Mouse (Mus musculus) mesoderm, embryonic 11.5 days (tissue): ENCODE results near the gene Mmp11.

Experiments
- DNase-seq: peaks from one replicate; pipeline ENCODE4 v3.0.0-alpha.2; 2012; ENCODE audit warnings: low read depth, low spot score

Gene Mmp11

DNA sequence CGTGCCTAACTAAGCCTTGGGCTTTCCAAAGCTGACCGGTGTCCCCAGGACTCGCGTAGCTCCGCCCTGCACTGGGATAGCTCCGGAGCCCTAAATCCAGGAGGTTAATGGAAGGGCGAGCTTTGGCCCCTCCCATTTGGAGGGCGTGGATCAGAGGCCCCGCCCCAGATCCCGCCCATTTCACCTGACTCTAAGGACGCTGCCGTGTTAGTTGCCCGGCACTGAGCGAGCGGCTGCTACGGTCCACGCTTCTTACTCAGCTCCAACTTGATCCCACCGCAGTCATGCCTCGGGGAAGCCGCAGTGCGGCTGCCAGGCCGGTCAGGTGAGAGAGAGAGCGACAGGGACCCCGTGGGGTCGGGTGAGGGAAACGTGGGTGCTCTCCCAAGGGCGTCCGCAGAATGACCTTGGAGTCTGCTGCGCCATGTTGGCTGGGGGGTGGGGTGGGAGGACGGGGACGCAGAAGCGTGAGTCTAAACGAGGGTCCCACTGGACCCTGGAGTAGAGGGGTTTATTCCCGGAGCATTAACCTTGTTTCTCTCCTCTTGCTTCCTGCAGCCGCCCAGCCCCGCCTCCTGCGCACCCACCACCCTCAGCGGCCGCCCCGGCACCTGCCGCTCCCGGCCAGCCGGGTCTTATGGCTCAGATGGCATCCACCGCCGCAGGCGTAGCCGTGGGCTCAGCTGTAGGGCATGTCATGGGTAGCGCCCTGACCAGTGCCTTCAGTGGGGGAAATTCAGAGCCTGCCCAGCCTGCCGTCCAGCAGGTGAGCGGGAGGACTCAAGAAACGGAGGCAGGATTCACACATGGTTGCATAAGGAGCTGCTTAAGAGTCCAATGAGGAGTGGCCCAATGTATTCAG is at the start of gene Mmp11:
Gene Mmp11 (minus strand): TSS at position 817 of the 862 bp plus-strand sequence.
- DNase-seq, result peak; percentile 84

DNA sequence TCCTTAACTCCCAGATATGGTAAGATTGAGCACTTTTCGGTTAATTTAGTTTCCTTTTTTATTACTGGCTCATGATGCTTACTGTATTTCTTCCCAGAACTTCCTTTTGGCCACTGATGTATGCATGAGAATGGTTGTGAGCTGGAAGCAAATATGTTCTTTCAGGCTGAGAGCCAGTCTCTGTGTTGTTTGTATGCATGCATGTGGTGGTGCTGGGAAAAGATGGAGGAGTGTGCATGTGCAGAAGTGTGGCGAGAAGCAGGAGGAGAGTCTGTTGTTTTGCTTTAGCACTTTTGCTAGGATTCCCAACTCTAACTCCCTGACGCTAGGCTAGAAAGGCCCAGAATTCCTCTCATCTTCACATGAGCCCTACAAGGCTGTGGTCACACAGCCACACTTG is 43.1 kb upstream of the Mmp11 start:
- no peak for DNase-seq

DNA sequence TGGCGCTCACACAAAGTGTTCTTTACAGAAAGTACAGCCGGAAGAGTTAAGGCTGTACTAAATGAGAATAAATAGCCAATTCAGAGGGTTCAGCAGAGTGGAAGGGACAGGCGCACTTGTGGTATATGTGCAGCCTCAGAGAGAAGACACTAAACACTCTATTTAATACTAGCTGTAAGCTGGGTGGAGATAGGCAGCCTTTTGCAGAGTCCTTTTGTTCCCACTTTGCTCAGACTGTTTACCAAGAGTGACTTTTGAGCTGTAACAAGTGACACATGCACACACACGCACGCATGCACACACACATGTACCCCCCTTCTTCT is 42.5 kb upstream of the Mmp11 start:
- no peak for DNase-seq

DNA sequence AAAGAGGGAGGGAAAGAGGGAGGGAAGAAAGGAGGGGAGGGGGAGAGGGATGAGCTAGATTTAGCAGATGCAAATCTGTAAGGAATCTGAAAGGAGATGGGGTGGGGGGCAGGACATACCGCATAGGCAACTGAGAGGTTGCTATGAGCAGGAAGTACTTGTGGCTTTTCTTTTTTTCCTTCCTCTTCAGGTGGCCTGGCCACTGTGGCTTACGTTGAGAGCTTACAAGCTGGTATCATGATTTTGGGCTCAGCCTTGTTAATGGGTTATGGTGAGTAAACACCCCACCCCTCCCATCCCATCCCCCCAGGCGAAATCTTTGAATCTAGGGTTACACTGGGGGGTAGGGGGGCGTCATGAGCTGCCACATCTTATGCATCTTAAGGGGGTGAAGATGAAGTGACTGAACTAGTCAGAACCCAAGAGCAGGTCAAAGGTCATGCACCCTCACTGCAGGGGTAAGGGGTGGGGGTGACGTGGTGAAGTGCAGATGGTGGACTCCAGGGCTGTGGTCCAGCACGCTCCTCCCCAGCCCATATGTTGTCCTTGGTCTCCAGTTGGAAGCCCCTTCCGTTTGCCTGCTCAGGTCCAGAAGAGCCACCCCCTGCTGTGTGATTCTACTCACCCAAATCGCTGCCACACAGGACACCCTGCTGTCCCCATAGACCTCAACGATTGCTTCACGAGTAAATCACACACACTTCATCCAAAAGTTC is 42.0 kb upstream of the Mmp11 start:
- no peak for DNase-seq

DNA sequence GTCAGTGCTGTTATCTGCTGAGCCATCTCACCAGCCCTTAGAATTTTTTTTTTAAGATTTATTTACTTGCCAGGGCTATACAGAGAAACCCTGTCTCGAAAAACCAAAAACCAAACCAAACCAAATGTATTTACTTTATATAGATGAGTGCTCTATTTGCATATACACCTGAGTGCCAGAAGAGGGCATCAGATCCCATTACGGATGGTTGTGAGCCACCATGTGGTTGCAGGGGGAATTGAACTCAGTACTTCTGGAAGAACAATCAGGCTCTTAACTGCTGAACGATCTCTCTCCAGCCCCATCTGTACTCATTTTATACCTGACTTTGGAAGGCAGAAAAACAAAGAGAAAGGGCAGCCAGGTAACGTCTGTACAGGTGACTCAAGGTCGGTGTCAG is 38.9 kb upstream of the Mmp11 start:
- peak; percentile 29 for DNase-seq

DNA sequence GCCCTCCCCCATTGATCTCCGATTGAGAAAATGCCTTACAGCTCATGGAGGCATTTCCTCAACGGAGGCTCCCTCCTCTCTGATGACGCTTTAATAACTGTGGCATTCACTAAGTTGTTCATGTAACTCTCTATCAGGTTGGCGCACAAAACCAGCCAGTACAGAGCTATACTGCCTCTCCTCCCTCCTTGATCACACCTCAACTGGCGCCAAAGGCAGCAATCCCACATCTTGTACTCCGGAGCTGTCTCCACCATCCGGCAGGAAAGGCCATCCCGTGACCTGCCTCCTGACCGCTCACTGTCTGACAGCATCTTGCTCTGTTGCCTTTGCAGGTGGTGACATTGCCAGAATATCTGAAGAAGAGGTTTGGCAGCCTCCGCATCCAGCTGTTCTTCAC is 37.5 kb upstream of the Mmp11 start:
- DNase-seq, result no peak

DNA sequence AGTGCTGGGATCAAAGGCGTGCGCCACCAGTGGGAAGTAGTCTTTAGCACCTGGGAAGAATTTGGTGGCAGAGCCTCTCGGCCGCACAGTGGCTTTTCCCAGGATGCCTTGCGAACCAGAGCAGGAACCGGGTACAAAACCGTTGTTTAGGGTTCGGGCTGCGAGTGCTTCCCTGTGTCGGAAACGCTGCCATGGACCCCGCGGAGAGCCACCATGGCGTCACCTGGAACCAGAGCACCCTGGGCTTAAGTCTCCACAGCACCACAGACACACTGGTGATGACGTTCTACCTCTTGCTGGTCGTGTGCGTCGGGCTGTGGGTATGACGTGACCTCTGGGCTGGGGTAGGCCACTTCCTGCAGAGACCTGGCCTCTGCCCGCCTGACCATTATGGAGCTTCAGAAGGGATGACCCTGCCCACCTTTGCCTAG is 18.1 kb upstream of the Mmp11 start, which contains the start of gene Gm5134:
Gene Gm5134 (plus strand): TSS at position 134 of the 431 bp plus-strand sequence.
- no peak for DNase-seq

DNA sequence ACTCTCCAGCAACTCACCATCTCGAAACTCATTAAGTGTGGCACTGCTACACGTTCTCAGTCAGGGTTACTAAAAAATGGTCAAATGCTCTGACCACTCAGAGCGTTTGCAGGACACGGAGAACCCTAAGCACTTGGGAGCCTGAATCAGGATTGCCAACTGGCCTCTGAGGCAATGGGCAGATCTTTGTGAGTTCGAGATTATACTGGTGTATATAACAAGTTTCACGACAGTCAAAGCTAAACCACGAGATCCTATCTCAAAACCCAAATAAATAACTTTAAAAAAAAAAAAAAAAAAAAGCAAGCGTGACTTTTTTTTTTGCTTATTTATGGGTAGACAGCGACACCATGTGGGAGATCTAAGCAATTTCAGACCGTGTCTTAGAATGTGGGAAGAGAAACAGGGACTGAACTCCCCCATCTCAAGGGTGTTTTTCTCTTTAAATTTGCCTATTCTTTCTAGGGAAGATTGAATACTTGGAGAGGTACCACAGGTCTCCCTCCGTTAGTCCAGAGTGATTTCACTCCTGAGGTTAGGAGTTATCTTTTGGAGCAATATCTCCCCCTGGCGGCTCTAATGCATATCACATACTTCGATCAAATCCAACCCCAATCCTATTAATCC is 15.2 kb upstream of the Mmp11 start:
- DNase-seq, result peak; percentile 70

DNA sequence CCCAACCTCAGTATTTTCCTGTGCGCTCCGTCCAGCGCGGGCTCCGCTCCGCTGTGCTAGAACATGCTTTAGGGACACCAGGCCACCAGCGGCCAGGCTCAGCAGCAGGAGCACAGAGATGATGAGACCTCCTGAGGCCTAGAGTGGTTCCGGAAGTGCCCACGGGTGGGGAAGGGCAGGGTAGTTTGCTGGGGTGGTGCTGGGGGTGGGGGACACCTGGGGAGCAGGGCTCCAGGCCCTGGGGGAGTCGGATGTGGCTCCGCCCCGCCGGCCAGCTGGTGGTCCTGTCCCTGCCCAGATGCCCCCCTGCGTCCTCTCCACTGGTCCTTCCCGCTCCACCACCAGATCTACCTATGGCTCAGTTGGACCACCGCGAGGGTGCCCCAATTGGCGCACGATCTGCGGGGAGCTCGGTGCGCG is 14.5 kb upstream of the Mmp11 start:
- DNase-seq, result no peak

DNA sequence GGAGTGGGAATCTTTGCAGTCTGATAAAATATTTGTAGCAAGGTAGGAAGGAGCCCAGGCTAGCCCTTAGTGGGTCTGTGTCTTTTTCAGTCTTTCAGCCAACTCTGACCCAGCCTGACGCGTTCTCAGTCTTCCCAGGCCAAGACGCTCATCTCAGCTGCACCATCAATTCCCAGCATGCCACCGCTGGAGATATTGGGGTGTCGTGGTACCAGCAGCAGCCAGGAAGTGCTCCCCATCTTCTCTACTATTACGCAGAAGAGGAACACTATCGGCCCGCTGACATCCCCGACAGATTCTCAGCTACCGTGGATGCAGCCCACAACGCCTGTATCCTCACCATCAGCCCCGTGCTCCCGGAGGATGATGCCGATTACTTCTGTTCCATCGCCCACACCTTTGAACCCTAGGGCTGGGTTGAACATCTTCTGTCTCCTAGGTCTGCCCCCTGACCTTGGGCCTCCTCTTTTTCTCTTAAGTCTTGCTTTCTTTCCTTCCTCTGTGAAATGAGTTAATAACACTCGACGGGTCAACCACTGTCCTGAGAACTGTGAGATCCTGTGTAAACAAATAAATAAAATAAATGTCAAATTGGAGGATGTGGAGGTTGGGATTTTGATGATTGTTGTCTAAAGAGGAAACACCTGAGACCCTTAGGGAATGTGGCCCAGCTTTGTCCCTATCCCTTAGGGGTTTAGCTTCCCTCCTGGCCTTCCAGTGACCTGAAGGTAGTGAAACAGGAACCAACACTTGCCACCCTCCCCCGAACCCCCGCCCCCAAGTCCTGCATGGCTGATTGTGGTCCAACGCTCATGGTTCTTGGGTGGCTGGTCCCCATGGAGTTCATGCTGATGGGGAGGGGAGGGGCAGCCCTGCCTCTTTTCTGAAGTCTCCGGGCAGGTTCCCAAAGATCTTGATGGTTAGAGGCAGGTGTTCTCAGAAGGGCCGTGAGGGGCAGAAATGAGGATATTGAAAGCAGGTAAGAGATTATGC is 13.1 kb upstream of the Mmp11 start:
- DNase-seq, result no peak

DNA sequence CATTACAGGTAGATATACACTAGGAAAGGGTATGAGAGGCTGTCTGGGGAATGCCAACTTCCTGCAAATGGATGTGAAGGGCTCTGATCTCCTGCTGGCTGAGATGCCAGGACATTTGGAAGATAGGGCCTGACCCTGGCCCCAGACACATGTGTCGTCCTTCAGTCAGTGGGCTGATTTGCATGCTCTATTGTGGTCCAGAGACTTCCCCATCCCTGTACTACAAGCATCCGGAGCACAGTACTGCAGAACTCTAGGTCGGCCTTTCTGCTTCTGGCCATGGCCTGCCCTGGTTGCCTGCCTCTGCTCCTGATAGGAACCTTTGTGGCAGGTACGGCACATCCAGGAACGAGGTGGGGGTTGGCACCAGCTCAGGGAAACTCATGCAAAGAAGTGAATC is 11.8 kb upstream of the Mmp11 start:
- DNase-seq, result no peak

DNA sequence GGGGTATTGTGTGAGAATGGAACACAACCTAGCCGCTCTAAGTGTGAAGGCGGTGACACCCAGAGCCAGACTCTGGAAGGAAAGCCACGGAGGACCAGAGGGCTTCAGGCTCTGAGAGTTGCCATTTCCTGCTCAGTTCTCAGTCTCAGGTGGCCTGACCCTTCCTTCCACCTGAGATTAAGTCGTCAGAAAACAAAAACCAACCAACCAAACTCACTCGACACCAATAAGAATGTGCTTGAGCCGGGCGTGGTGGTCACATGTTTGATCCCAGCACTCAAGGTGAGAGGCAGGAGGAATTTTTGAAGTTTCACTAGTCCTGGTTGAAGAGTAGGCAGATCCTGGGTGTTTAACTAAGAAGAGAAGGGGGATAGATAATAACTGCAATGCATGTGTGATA is 9.6 kb upstream of the Mmp11 start:
- no peak for DNase-seq

DNA sequence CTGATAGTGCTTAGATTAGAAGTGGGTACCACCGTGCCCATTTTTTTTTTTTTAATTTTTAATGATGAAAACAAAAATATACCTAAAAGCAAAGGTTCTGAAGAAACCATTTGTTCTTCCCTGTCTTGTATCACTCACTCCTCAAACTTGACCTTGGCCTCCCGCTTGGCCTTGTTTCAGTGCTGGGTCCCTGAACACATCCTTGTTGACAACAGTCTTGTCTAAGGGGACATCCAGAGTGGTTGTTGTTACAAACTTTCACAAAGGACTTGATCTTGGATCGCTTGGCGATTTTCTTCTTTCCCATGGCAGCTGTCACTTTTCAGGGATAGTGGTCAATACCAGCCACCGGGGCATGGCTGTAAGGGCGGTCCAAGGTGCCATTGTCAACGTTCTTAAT is 8.9 kb upstream of the Mmp11 start:
- DNase-seq, result no peak

DNA sequence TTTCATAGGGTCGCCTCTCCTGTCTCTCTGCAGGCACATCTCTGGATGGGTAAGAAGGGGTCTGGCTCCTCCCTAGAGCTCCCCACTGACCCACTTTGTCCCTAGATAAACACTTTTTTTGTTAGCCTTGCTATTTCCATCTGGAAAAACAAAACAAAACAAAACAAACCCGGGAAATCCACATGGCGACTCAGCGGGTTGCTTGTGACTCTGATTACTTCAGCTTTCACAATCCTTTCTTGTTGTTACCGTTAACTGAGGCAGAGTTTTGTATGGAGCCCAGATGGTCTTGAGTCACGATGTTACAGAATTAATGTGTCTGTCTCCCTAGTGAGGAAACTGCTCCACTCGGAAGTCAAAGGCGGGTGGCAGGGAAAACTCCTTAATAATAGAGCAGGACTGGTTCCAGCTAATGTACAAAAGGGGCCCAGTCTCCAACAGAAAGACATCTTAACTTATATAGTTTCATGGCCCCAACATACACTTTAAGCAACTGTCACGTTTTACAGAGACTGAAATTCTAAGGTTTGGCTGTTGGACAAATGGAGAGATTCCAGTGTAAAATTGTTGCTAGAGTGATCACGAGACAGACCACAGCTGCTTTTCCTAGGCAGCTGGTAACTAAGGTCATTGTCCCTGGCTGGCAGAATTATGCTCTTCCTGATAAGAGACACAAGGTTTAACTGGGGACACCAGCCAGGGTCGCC is 7.9 kb upstream of the Mmp11 start:
- peak; percentile 43 for DNase-seq

DNA sequence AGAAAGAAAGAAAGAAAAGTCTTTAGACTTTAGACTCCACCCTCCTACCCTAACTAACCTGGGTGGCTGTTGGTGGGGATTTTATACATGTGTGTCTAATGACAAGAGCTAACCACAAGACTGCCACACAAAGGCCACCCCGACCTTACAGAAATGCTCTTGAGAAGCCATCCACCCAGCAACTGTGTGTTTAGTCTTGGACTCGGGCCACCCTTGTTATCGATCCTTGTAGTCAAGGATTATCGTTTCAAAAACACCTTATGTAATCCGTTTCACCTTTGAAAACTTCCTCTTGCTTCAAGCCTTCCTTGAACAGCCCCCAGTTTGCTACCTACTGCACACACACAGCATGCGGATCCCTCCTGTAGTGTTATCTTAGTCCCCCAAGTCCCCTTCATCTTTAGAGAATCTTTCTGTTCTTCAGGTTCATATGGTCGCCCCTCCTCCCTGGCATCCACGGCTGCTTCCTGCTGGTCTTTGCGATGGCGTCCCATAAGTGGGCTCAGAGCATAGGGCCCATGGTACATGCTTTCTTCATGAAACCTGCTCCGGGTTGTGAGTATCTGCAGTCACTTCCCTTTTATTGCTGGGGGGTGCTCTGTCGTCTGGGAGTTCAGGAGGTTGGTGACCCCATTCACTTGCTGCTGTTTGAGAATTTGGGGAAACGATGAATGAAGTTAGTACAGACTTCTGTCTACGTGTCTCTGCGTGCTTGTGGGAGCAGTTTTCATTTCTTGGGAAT is 6.6 kb upstream of the Mmp11 start, which contains the start of gene Vpreb3:
Gene Vpreb3 (plus strand): TSS at position 322 of the 742 bp plus-strand sequence.
- DNase-seq, result no peak

DNA sequence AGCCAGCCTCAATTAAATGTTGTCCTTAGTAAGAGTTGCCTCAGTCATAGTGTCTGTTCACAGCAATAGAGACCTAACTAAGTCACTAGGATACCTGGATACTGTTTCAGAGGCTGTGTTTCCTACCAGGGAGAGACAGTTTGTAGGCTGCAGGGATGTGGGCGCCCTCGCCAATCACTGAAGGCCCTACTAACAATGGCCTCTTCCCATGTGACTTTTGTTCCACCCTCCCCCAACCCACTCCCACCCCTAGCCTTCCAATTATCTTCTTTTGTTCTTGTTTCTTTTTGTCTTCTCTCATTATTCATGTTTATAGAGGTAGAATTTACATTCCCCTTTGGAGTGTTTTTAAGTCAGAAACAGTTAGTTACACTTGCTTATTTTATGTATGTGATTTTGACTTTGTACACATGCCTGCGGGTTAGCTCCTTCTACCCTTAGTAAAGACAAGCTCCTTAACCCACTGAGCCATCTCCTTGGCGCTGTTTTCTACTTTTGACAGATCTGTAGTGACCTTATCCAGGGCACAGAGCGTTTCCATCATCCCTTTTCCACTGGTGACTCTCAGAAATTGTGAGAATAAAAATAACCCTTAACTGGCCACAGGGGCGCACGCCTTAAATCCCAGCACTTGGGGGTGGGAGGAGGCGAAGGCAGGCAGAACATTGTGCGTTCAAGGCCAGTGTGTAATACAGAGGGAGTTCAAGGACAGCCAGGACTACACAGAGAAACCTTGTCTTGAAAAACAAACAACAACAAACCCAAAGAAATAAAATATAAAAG is 4.9 kb upstream of the Mmp11 start:
- DNase-seq, result no peak

DNA sequence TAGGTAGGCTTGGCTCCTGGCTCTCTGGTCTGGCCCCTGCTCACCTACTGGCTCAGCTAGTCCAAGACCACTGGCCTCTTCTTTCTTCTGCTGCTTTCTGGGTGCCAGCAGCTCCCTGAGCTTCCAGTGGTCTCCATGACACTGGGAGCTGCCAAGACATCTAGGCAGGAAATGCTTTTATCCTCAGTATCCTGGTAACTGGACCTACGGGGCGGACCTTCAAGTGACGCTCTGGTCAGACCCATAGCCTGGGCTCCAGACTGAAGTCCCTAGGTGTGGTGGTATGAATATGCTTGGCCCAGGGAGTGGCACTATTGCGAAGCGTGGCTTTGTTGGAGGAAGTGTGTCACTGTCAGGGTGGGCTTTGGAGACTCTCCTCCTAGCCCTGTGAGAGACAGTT is 4.2 kb upstream of the Mmp11 start, which contains the start of gene Gm867:
Gene Gm867 (minus strand): TSS at position 153 of the 400 bp plus-strand sequence.
- no peak for DNase-seq

DNA sequence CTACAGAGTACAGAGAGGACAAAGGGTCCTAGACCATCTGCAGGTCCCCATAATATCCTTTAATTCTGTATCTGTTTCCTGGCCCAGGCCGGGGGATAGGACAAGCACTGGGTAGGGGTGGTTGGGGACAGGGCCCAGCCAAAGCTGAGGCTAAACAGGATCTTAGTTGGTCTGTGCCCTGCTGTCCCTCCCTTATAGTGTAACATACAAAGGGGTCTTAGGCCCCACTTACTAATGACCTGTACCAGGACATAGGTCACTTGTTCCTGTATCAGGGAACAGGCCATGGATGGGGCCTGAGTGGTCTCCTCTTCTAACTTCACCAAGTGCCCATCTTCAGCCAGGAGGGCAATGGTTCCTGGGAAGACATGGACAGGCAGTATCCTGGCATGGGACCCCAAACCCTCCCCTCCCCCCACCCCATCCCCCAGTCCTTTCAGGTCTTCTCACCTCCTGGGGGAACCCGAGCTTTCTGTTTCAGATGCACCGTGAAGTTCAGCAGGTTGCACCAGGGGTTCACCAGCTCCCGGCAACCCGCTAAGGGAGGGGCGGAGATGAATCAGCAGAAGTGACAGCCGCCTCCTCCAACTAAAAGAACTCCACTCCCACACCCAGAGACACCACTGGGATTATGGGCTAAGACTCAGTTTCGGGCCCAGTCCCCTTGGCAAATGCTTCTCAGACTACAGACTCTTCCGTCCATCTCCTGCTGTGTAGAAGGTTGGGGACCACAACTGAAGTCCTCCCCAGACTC is 3.4 kb upstream of the Mmp11 start:
- no peak for DNase-seq
